Mouse (Mus musculus): Measurements from ENCODE around the gene Pnpla1.

DNA sequence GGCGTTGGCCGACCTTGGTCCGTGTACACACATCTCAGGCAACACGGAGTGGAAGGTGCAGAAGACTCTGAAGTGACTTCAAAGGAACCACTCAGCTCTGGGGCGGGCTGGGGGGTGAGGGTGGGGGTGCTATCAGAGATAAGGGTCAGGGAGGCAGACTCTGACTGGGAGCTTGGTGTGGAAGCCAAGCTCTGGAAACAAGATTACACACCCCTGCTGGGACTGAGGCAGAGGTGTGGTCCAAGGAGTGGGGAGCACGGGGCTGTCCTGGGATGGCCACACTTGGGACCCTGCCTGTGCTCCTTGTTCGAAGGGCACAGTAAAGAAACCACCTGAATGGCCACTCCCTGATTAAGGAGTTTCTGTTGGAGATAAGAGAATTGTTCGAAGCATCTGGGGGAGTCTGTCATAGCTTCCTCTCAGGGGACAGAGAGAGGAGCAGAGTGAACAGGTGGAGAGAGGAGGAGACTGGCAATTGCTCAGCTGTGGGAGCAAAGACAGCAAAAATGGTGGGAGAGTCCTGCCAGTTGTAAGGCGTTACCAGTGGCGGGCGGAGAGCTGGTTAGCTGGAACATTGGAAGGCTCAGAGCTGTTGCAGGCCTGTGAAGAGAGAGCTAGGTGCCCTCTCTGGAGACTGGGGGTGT is 11.1 kb upstream of the Pnpla1 start:
- TF ChIP-seq POLR2A (IDR thresholded peaks at IDR 0.05; ENCODE audit: borderline replicate concordance, insufficient read depth, low read length) (no peak), CTCF (IDR thresholded peaks at IDR 0.05; ENCODE audit: borderline replicate concordance, insufficient read depth, low read depth, low read length) (no peak)
